Mouse (Mus musculus): ENCODE measurements at regions not wholly inside any gene's neighbourhood (a gene's known extent, or its start where the extent isn't known, plus 50 kb on each side); places are given as distances from the start of the nearest gene placed in this dataset.

- 75% methylated on average over 1 of the region's 1 CpGs for WGBS
- Histone ChIP-seq H3K9me3 (ENCODE audit: control insufficient read depth, low read length) (no peaks in the 10 kb centered on the region), H3K27me3 (ENCODE audit: control insufficient read depth, insufficient read depth, low read length) (no peaks in the 10 kb centered on the region), H3K4me1 (replicated peaks; ENCODE audit: control insufficient read depth, insufficient read depth, low read length) (no peaks in the 10 kb centered on the region), H3K36me3 (ENCODE audit: control insufficient read depth, insufficient read depth, low read length) (no peaks in the 10 kb centered on the region), H3K9ac (ENCODE audit: low read length) (no peak overlapping the region), H3K27ac (ENCODE audit: low read depth, low read length) (no peak overlapping the region), H3K4me2 (ENCODE audit: low read depth, low read length, severe bottlenecking) (no peak overlapping the region), H3K4me3 (ENCODE audit: low read depth, low read length) (no peak overlapping the region)
- DNase-seq (ENCODE audit: low spot score) = no peak
- ATAC-seq (replicated peaks; ENCODE audit: low FRiP score) = no peak
These were observed 665.2 kb upstream of the Fam92a start for GRCm38 (mm10) chr4:12837097-12837426.

- Histone ChIP-seq H3K9ac (ENCODE audit: low read length) (no peak overlapping the region), H3K4me2 (ENCODE audit: low read depth, low read length, severe bottlenecking) (no peak overlapping the region), H3K27me3 (ENCODE audit: control insufficient read depth, insufficient read depth, low read length) (no peaks in the 10 kb centered on the region), H3K4me1 (replicated peaks; ENCODE audit: control insufficient read depth, insufficient read depth, low read length) (no peaks in the 10 kb centered on the region), H3K9me3 (ENCODE audit: control insufficient read depth, low read length) (no peaks in the 10 kb centered on the region), H3K4me3 (ENCODE audit: low read depth, low read length) (no peak overlapping the region), H3K36me3 (ENCODE audit: control insufficient read depth, insufficient read depth, low read length) (no peaks in the 10 kb centered on the region), H3K27ac (ENCODE audit: low read depth, low read length) (no peak overlapping the region)
- WGBS = 82% methylated on average over 4 of the region's 4 CpGs
- ATAC-seq (replicated peaks; ENCODE audit: low FRiP score) (no peak), DNase-seq (ENCODE audit: low spot score) (no peak)
These were observed 664.7 kb upstream of the Fam92a start for GRCm38 (mm10) chr4:12836326-12837096.

- H3K4me2 ChIP-seq (ENCODE audit: low read depth, low read length, severe bottlenecking) = no peak overlapping the region
- 92% methylated on average over 1 of the region's 1 CpGs for WGBS
- H3K9me3 ChIP-seq (ENCODE audit: control insufficient read depth, low read length) = no peaks in the 10 kb centered on the region
- no peak overlapping the region for H3K4me3 ChIP-seq (ENCODE audit: low read depth, low read length)
- ATAC-seq (replicated peaks; ENCODE audit: low FRiP score) (no peak), DNase-seq (ENCODE audit: low spot score) (no peak)
- H3K27ac ChIP-seq (ENCODE audit: low read depth, low read length) = no peak overlapping the region
- no peaks in the 10 kb centered on the region for H3K27me3 ChIP-seq (ENCODE audit: control insufficient read depth, insufficient read depth, low read length)
- no peaks in the 10 kb centered on the region for H3K4me1 ChIP-seq (replicated peaks; ENCODE audit: control insufficient read depth, insufficient read depth, low read length)
- H3K36me3 ChIP-seq (ENCODE audit: control insufficient read depth, insufficient read depth, low read length) = no peaks in the 10 kb centered on the region
- H3K9ac ChIP-seq (ENCODE audit: low read length) = no peak overlapping the region
These were observed 654.6 kb upstream of the Fam92a start for GRCm38 (mm10) chr4:12826419-12826818.

GRCm38 (mm10) chr4:12814251-12814650, 642.4 kb upstream of the Fam92a start:
- Histone ChIP-seq H3K27me3 (ENCODE audit: control insufficient read depth, insufficient read depth, low read length) (no peaks in the 10 kb centered on the region), H3K9ac (ENCODE audit: low read length) (no peak overlapping the region), H3K9me3 (ENCODE audit: control insufficient read depth, low read length) (no peaks in the 10 kb centered on the region), H3K4me2 (ENCODE audit: low read depth, low read length, severe bottlenecking) (no peak overlapping the region), H3K36me3 (ENCODE audit: control insufficient read depth, insufficient read depth, low read length) (no peaks in the 10 kb centered on the region), H3K4me1 (replicated peaks; ENCODE audit: control insufficient read depth, insufficient read depth, low read length) (no peaks in the 10 kb centered on the region), H3K4me3 (ENCODE audit: low read depth, low read length) (no peak overlapping the region), H3K27ac (ENCODE audit: low read depth, low read length) (no peak overlapping the region)
- DNase-seq (ENCODE audit: low spot score) (no peak), ATAC-seq (replicated peaks; ENCODE audit: low FRiP score) (no peak)
- 90% methylated on average over 2 of the region's 2 CpGs for WGBS

GRCm38 (mm10) chr4:12801186-12801585, 629.4 kb upstream of the Fam92a start:
- H3K27me3 ChIP-seq (ENCODE audit: control insufficient read depth, insufficient read depth, low read length) = no peaks in the 10 kb centered on the region
- H3K36me3 ChIP-seq (ENCODE audit: control insufficient read depth, insufficient read depth, low read length) = no peaks in the 10 kb centered on the region
- H3K9me3 ChIP-seq (ENCODE audit: control insufficient read depth, low read length) = no peaks in the 10 kb centered on the region
- no peak overlapping the region for H3K9ac ChIP-seq (ENCODE audit: low read length)
- DNase-seq (ENCODE audit: low spot score) (no peak), ATAC-seq (replicated peaks; ENCODE audit: low FRiP score) (no peak)
- H3K4me2 ChIP-seq (ENCODE audit: low read depth, low read length, severe bottlenecking) = no peak overlapping the region
- no peak overlapping the region for H3K27ac ChIP-seq (ENCODE audit: low read depth, low read length)
- 89% methylated on average over 3 of the region's 3 CpGs for WGBS
- H3K4me3 ChIP-seq (ENCODE audit: low read depth, low read length) = no peak overlapping the region
- H3K4me1 ChIP-seq (replicated peaks; ENCODE audit: control insufficient read depth, insufficient read depth, low read length) = no peaks in the 10 kb centered on the region

- ATAC-seq (replicated peaks; ENCODE audit: low FRiP score) (no peak), DNase-seq (ENCODE audit: low spot score) (no peak)
- no peak overlapping the region for H3K4me2 ChIP-seq (ENCODE audit: low read depth, low read length, severe bottlenecking)
- H3K27me3 ChIP-seq (ENCODE audit: control insufficient read depth, insufficient read depth, low read length) = no peaks in the 10 kb centered on the region
- no peaks in the 10 kb centered on the region for H3K36me3 ChIP-seq (ENCODE audit: control insufficient read depth, insufficient read depth, low read length)
- no peaks in the 10 kb centered on the region for H3K9me3 ChIP-seq (ENCODE audit: control insufficient read depth, low read length)
- H3K4me3 ChIP-seq (ENCODE audit: low read depth, low read length) = no peak overlapping the region
- H3K4me1 ChIP-seq (replicated peaks; ENCODE audit: control insufficient read depth, insufficient read depth, low read length) = no peaks in the 10 kb centered on the region
- H3K9ac ChIP-seq (ENCODE audit: low read length) = no peak overlapping the region
- H3K27ac ChIP-seq (ENCODE audit: low read depth, low read length) = no peak overlapping the region
- WGBS = 81% methylated on average over 5 of the region's 5 CpGs
These were observed 627.7 kb upstream of the Fam92a start for GRCm38 (mm10) chr4:12799564-12799963.

- DNase-seq (ENCODE audit: low spot score) (no peak), ATAC-seq (replicated peaks; ENCODE audit: low FRiP score) (no peak)
- no peak overlapping the region for H3K4me2 ChIP-seq (ENCODE audit: low read depth, low read length, severe bottlenecking)
- no peaks in the 10 kb centered on the region for H3K27me3 ChIP-seq (ENCODE audit: control insufficient read depth, insufficient read depth, low read length)
- H3K36me3 ChIP-seq (ENCODE audit: control insufficient read depth, insufficient read depth, low read length) = no peaks in the 10 kb centered on the region
- H3K9ac ChIP-seq (ENCODE audit: low read length) = no peak overlapping the region
- H3K4me3 ChIP-seq (ENCODE audit: low read depth, low read length) = no peak overlapping the region
- H3K9me3 ChIP-seq (ENCODE audit: control insufficient read depth, low read length) = no peaks in the 10 kb centered on the region
- no peaks in the 10 kb centered on the region for H3K4me1 ChIP-seq (replicated peaks; ENCODE audit: control insufficient read depth, insufficient read depth, low read length)
- H3K27ac ChIP-seq (ENCODE audit: low read depth, low read length) = no peak overlapping the region
- WGBS = 84% methylated on average over 11 of the region's 11 CpGs
These were observed 621.1 kb upstream of the Fam92a start for GRCm38 (mm10) chr4:12792764-12793422.

GRCm38 (mm10) chr4:12791786-12792674, 620.2 kb upstream of the Fam92a start:
- DNase-seq (ENCODE audit: low spot score) = no peak
- H3K4me1 ChIP-seq (replicated peaks; ENCODE audit: control insufficient read depth, insufficient read depth, low read length) = no peaks in the 10 kb centered on the region
- H3K27me3 ChIP-seq (ENCODE audit: control insufficient read depth, insufficient read depth, low read length) = no peaks in the 10 kb centered on the region
- H3K4me3 ChIP-seq (ENCODE audit: low read depth, low read length) = no peak overlapping the region
- no peak overlapping the region for H3K4me2 ChIP-seq (ENCODE audit: low read depth, low read length, severe bottlenecking)
- WGBS = 65% methylated on average over 9 of the region's 9 CpGs
- H3K36me3 ChIP-seq (ENCODE audit: control insufficient read depth, insufficient read depth, low read length) = no peaks in the 10 kb centered on the region
- ATAC-seq (replicated peaks; ENCODE audit: low FRiP score) = no peak
- no peak overlapping the region for H3K9ac ChIP-seq (ENCODE audit: low read length)
- H3K9me3 ChIP-seq (ENCODE audit: control insufficient read depth, low read length) = no peaks in the 10 kb centered on the region
- H3K27ac ChIP-seq (ENCODE audit: low read depth, low read length) = no peak overlapping the region

All from forebrain, embryonic 11.5 days (tissue).